Mouse (Mus musculus) forebrain, embryonic 12.5 days (tissue): ENCODE measurements around the gene Polr2l. TPM values are rescaled to one million over a fixed set of nuclear protein-coding genes. Genes with fewer than 3 reads are reported as not detected.
A peak's percentile ranks its signal among the peaks of the same experiment; 100 is the strongest.
"Not testable (repeated sequence)": the region's sequence is repeated elsewhere in the genome, so short reads cannot be mapped to it uniquely, and the experiment has no call there.

Experiments used
- ATAC-seq: fragments of 200-750 bp; cut with Nextera tagmentation; 2 replicates; pipeline ENCODE4 v1.8.0; 2017; ENCODE audit warnings: moderate TSS enrichment; ENCODE audit not compliant: low FRiP score
- H3K27ac ChIP-seq: fragments of 300-500 bp; sonication (generic); 2 replicates; pipeline ENCODE4 v1.5.1; 2016; ENCODE audit warnings: mild to moderate bottlenecking
- H3K27me3 ChIP-seq: fragments of 300-500 bp; sonication (generic); 2 replicates; pipeline ENCODE4 v1.6.1; 2016; ENCODE audit warnings: mild to moderate bottlenecking
- H3K36me3 ChIP-seq: fragments of 300-500 bp; sonication (generic); replicated peaks from 2 replicates; pipeline ENCODE4 v1.6.1; 2016; ENCODE audit warnings: mild to moderate bottlenecking
- H3K4me1 ChIP-seq: fragments of 300-500 bp; sonication (generic); 2 replicates; pipeline ENCODE4 v1.6.1; 2016
- H3K4me2 ChIP-seq: fragments of 300-500 bp; sonication (generic); 2 replicates; pipeline ENCODE4 v1.6.1; 2016; ENCODE audit warnings: mild to moderate bottlenecking, moderate library complexity
- H3K4me3 ChIP-seq: fragments of 300-500 bp; sonication (generic); replicated peaks from 2 replicates; pipeline ENCODE4 v1.5.1; 2016; ENCODE audit warnings: mild to moderate bottlenecking
- H3K9ac ChIP-seq: fragments of 300-500 bp; sonication (generic); 2 replicates; pipeline ENCODE4 v1.6.1; 2016; ENCODE audit warnings: mild to moderate bottlenecking
- H3K9me3 ChIP-seq: fragments of 300-500 bp; sonication (generic); 2 replicates; pipeline ENCODE4 v1.6.1; 2016
- WGBS: fragments of 180-500 bp; shearing (Covaris S2); methylation state at CpG from one replicate; pipeline ENCODE4 v1.1.7; 2016; 5-methylcytosine and 5-hydroxymethylcytosine counted together
- polyA plus RNA-seq: library from polyadenylated mRNA; unstranded; fragments of >200 nt; fragmentation: Nextera tagmentation; extraction: Ambion mirVana; gene quantifications from 2 replicates; pipeline ENCODE4 v1.2.1, GENCODE M21; 2016

Gene Polr2l
- polyA plus RNA-seq, 1 experiment from 2014 or later: 78.4 TPM

GRCm38 (mm10) chr7:141455610-141456314 lies 19.2 kb downstream of the Polr2l start:
- Histone ChIP-seq H3K27me3 (peaks cover 26% of the 10 kb centered on the region), H3K4me2 (peak overlapping the region; percentile 85), H3K4me1 (peaks cover 21% of the 10 kb centered on the region), H3K4me3 (peak overlapping the region; percentile 51), H3K27ac (peak overlapping the region; percentile 74; the same call in 1 of the 2 replicates), H3K9ac (peak overlapping the region; percentile 73), H3K9me3 (no peaks in the 10 kb centered on the region), H3K36me3 (peaks cover 29% of the 10 kb centered on the region)
- ATAC-seq: peak; percentile 40
- under 1% methylated on average over 23 of the region's 23 CpGs for WGBS

GRCm38 (mm10) chr7:141454967-141455551 lies 19.9 kb downstream of the Polr2l start, which contains the start of gene Pnpla2:
Pnpla2 (plus strand) TSS chr7:141455198.
- Histone ChIP-seq H3K4me1 (peaks cover 21% of the 10 kb centered on the region), H3K9ac (peak within 1 kb of the TSS; percentile 73), H3K27me3 (peaks cover 19% of the 10 kb centered on the region), H3K4me2 (peak within 1 kb of the TSS; percentile 85), H3K27ac (peak within 1 kb of the TSS; percentile 74; the same call in 1 of the 2 replicates), H3K4me3 (peak within 1 kb of the TSS; percentile 51), H3K36me3 (peaks cover 36% of the 10 kb centered on the region), H3K9me3 (no peaks in the 10 kb centered on the region)
- under 1% methylated on average over 45 of the region's 45 CpGs for WGBS
- ATAC-seq: peak; percentile 83

DNA sequence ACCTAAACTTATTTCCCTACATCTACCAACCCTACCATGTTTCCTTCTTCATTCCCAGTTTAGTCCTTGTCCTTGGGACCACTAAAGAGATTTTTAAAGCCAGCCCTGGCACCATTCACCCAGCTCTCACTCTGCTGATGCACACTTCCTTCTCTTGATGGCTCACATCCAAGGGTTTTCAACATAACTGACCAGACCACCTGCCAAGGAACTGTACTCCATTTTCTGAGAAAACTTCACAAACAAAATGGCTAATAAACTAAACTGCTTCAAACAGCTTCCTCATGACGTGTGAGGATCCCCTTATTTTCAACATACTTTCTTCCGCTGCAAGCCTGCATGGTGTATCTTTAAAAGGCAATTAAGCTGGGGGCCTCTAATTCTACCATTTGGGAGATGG lies 21.3 kb downstream of the Polr2l start:
- no peak overlapping the region for H3K27ac ChIP-seq
- no peak overlapping the region for H3K4me3 ChIP-seq
- peaks cover 38% of the 10 kb centered on the region for H3K36me3 ChIP-seq
- WGBS: 83% methylated on average over 2 of the region's 2 CpGs
- no peak for ATAC-seq
- peaks cover 6% of the 10 kb centered on the region; the same call in 1 of the 2 replicates for H3K27me3 ChIP-seq
- H3K4me1 ChIP-seq: peaks cover 27% of the 10 kb centered on the region
- H3K4me2 ChIP-seq: no peak overlapping the region
- H3K9me3 ChIP-seq: no peaks in the 10 kb centered on the region
- H3K9ac ChIP-seq: no peak overlapping the region

DNA sequence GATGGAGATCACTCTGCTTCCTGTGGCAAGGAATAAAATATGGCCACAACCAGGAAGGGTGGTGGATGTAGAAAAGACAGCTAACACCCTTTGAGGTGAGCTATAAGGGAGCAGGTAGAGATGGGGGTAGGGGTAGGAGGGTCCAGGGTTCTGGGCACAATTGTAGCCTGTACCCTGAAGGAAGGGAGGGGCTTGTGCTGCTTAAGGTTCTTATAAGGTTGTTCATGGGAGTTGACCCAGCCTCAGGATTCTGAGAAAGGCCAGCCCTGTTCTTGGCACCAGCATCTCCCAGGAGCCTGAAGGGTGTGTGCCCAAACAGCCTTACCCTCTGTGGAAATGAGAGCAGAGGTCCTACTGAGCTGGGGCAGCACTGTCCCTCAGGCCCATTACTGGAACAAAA lies 23.0 kb downstream of the Polr2l start:
- Histone ChIP-seq H3K9me3 (no peaks in the 10 kb centered on the region), H3K27me3 (0 out of 2 replicates have a peak, but pooled peaks cover 5% of the 10 kb centered on the region), H3K9ac (no peak overlapping the region), H3K4me2 (no peak overlapping the region), H3K4me3 (no peak overlapping the region), H3K4me1 (peaks cover 35% of the 10 kb centered on the region), H3K27ac (no peak overlapping the region), H3K36me3 (peaks cover 39% of the 10 kb centered on the region)
- no peak for ATAC-seq

DNA sequence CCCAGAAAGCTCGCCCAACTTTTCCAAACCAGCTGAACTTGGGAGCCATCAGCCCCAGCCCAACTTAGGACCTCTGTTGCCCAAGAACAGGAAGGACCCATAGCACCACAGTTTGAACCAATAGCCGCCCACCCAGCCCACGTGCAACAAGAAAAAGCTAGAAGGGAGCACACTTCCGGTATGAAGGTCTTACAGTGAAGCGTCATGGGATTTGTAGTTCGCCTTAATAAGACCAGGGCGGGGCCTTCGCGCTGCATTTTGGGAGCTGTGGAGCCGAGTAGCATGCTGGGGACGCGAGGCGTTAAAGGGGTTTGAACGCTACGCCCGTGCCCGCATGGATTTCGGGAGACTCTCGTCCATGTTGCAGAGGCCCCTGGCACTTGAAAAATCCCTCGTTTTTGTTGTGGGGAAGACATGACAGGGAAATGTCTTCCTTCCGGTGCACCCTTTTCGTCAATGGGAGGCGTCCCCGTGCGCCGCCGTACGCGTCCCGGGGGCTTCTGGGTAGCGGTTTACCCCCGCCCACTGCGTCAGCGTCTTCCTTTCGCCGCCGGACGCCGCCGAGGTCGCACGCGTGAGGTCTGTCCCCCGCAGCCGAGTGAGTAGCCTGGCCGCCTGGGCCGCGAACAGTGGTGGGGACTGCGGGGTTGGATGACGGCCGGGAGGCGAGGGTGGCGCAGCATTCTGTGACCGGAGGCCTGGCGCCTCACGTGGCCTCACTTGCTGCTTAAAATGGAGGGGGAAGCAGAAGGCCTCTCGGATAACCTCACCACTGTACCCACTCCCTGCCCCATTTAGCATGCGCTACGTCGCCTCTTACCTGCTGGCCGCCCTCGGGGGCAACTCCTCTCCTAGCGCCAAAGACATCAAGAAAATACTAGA lies 27.6 kb downstream of the Polr2l start, which contains the start of gene Rplp2:
Rplp2 (plus strand) TSS at position 261 of the 882 bp plus-strand sequence.
- Histone ChIP-seq H3K4me1 (peaks cover 39% of the 10 kb centered on the region), H3K36me3 (peaks cover 39% of the 10 kb centered on the region), H3K9me3 (no peaks in the 10 kb centered on the region), H3K27ac (peak within 1 kb of the TSS; percentile 88), H3K4me3 (peak within 1 kb of the TSS; percentile 91), H3K9ac (peak within 1 kb of the TSS; percentile 86), H3K27me3 (no peaks in the 10 kb centered on the region), H3K4me2 (peak within 1 kb of the TSS; percentile 76)
- peak; percentile 91 for ATAC-seq
- WGBS: under 1% methylated on average over 63 of the region's 63 CpGs

DNA sequence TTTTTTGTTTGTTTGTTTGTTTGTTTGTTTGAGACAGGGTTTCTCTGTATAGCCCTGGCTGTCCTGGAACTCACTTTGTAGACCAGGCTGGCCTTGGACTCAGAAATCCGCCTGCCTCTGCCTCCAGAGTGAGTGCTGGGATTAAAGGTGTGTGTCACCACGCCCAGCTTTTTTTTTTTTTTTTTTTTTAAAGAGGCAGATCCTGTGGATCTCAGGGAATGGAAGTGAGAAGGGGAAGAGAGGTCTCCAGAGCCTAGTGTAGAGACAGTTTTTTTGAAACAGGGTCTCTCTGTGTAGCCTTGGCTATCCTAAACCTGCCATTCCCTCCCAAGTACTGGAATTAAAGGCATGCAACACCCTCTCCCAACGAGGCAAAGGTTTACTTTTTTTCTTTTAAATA lies 28.6 kb downstream of the Polr2l start:
- H3K9me3 ChIP-seq, ATAC-seq, H3K27me3 ChIP-seq, H3K4me3 ChIP-seq, H3K9ac ChIP-seq, H3K27ac ChIP-seq: not testable (repeated sequence)
- H3K4me1 ChIP-seq: peaks cover 48% of the 10 kb centered on the region
- peak overlapping the region; percentile 76; the same call in 1 of the 2 replicates for H3K4me2 ChIP-seq
- H3K36me3 ChIP-seq: peaks cover 34% of the 10 kb centered on the region
- WGBS: 79% methylated on average over 3 of the region's 3 CpGs

- under 1% methylated on average over 25 of the region's 25 CpGs for WGBS
- Histone ChIP-seq H3K9ac (peak within 1 kb of the TSS; percentile 61), H3K27me3 (no peaks in the 10 kb centered on the region), H3K4me2 (peak within 1 kb of the TSS; percentile 76), H3K9me3 (no peaks in the 10 kb centered on the region), H3K4me1 (peaks cover 44% of the 10 kb centered on the region), H3K4me3 (peak within 1 kb of the TSS; percentile 44), H3K27ac (peak within 1 kb of the TSS; percentile 59), H3K36me3 (peaks cover 34% of the 10 kb centered on the region)
- ATAC-seq: peak; percentile 54
Observed at GRCm38 (mm10) chr7:141443828-141444237, 31.1 kb downstream of the Polr2l start, which contains the start of gene Pidd1. Pidd1 (minus strand) TSS chr7:141444025.

DNA sequence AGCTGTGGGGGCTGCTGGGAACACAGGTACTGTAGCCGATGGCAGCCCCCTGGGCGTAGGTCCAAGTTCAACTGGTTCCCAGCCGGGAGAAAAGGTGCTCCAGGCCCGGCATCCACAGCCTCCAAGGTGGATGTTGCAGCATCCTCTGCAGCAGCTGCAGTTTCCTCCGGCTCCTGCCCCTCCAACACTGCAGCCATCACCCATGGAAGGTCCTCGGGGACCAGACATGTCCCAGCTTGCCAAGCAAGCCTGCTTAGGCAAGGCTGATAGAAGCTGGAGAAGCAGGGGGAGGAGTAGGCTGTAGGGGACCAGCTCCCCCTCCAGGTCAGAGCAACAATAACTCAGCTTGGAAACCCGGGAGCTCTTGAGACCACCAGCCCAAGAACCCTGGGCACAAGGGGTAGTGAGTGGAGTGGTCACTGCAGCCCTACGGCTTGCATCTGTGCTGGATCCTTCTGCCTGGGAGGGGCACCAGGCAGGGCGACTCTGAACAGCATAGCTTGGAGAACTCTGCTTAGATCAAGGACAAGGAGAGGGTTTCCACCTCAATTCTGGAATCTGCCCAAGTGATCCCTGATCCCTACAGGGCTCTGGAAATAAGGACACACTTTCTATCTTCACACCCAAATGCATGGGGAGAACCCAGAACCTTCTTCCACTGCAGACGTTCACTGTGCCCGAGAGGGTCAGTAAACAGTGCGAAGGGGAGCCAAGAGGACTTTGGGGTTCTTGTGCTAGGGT lies 31.7 kb downstream of the Polr2l start:
- peak overlapping the region; percentile 76 for H3K4me2 ChIP-seq
- ATAC-seq: no peak
- WGBS: 31% methylated on average over 12 of the region's 12 CpGs
- H3K9me3 ChIP-seq: no peaks in the 10 kb centered on the region
- H3K4me3 ChIP-seq: peak overlapping the region; percentile 44
- peaks cover 35% of the 10 kb centered on the region for H3K36me3 ChIP-seq
- peak overlapping the region; percentile 59 for H3K27ac ChIP-seq
- peaks cover 39% of the 10 kb centered on the region for H3K4me1 ChIP-seq
- peak overlapping the region; percentile 61 for H3K9ac ChIP-seq
- H3K27me3 ChIP-seq: no peaks in the 10 kb centered on the region

- H3K4me3 ChIP-seq: peak overlapping the region; percentile 44; the same call in 1 of the 2 replicates
- H3K27ac ChIP-seq: 0 out of 2 replicates have a peak overlapping the region, but pooled peaks have one; percentile 59
- peaks cover 39% of the 10 kb centered on the region for H3K36me3 ChIP-seq
Observed at GRCm38 (mm10) chr7:141442199-141442598, 32.7 kb downstream of the Polr2l start.

DNA sequence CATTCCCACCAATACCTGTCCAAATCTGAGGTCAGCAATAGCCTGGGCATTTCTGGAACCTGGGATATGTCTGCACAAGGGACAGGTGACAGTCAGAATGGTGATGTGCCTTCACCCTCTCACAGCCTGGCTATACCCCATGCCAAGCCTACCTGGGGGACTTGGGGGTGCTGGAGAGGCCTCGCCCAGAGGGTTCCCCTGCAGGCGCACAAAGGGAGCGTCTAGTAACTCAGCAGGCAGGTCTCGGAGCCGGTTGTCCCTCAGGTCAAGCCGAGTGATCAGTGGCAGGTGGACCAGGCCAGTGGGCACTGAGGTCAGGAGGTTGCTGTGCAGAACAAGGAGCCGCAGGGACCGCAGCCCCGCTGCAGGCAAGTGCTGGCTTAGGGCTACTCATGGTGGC lies 33.5 kb downstream of the Polr2l start:
- H3K27ac ChIP-seq: no peak overlapping the region
- H3K4me2 ChIP-seq: 0 out of 2 replicates have a peak overlapping the region, but pooled peaks have one; percentile 13
- peak overlapping the region; percentile 36; the same call in 1 of the 2 replicates for H3K9ac ChIP-seq
- peaks cover 39% of the 10 kb centered on the region for H3K36me3 ChIP-seq
- H3K27me3 ChIP-seq: no peaks in the 10 kb centered on the region
- H3K4me1 ChIP-seq: peaks cover 40% of the 10 kb centered on the region
- H3K4me3 ChIP-seq: 0 out of 2 replicates have a peak overlapping the region, but pooled peaks have one; percentile 7
- no peaks in the 10 kb centered on the region for H3K9me3 ChIP-seq
- WGBS: 95% methylated on average over 9 of the region's 9 CpGs
- ATAC-seq: no peak

More at GRCm38 (mm10) chr7:141442199-141442598, 32.7 kb downstream of the Polr2l start:
- WGBS: 93% methylated on average over 13 of the region's 13 CpGs
- Histone ChIP-seq H3K9ac (peak overlapping the region; percentile 61), H3K4me1 (peaks cover 38% of the 10 kb centered on the region), H3K27me3 (no peaks in the 10 kb centered on the region), H3K9me3 (no peaks in the 10 kb centered on the region), H3K4me2 (peak overlapping the region; percentile 76)
- ATAC-seq: no peak

DNA sequence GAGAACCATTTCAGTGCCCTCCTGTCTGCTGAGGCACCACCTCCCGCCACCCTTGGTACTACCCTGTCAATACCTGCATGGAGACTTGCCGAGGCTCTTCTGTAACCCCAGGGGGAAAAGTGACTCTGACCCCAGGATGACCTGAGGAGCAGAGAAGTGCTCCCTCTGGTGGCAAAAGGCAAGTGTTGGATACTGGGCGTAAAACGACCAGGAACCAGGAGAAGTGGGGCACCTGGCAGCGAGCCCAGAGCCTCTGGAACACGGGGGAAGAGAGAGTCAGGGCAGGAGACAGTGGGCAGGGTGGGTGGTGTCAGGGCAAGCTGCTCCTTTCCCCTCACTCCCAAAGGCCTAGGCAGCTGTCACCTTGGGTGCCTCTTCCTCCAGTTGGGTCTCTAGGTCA lies 34.3 kb downstream of the Polr2l start:
- ATAC-seq: no peak
- no peaks in the 10 kb centered on the region for H3K9me3 ChIP-seq
- no peaks in the 10 kb centered on the region for H3K27me3 ChIP-seq
- WGBS: 30% methylated on average over 6 of the region's 6 CpGs
- H3K4me2 ChIP-seq: no peak overlapping the region
- no peak overlapping the region for H3K27ac ChIP-seq
- peaks cover 49% of the 10 kb centered on the region for H3K4me1 ChIP-seq
- peaks cover 39% of the 10 kb centered on the region for H3K36me3 ChIP-seq
- no peak overlapping the region for H3K4me3 ChIP-seq
- 0 out of 2 replicates have a peak overlapping the region, but pooled peaks have one; percentile 36 for H3K9ac ChIP-seq
